Mouse (Mus musculus): ENCODE measurements at regions not wholly inside any gene's neighbourhood (a gene's known extent, or its start where the extent isn't known, plus 50 kb on each side); places are given as distances from the start of the nearest gene placed in this dataset.
"Not testable (repeated sequence)": the region's sequence is repeated elsewhere in the genome, so short reads cannot be mapped to it uniquely, and the experiment has no call there.

DNA sequence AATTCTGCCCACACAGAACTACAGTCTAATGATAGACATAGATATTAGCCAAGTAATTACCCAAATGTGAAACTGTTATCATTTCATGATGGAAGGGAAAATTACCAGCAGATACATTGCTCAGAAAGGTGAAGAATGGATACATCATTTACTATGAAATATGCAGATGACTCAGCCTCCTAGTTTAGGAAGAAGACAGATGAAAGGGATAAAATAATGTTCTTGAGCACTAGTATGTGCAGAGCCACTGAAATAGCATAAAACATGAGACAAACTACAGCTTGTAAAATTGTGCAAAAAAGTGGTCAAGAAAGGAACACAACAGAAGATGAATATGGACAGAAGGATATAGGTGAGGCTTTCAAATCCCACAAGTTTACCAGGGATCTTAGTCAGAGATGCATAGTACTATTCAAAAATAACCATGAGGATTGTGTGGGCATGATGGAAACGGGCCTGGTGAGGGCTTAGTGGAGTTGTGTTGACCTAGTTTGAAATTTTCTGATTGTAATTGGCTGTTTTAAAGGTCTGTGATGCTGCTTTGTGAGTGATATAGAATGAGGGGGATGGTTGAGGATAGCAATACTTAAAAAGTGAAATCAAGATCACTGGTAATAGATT, 883.3 kb downstream of the Dnajb9 start:
- DNase-seq = no peak

GRCm38 (mm10) chr12:43310293-43310692, 899.8 kb downstream of the Dnajb9 start:
- DNase-seq = no peak

GRCm38 (mm10) chr12:43306502-43307051, 903.5 kb downstream of the Dnajb9 start:
- no peak for DNase-seq

- DNase-seq = no peak
Observed at GRCm38 (mm10) chr12:43300504-43300903, 909.6 kb downstream of the Dnajb9 start.

- DNase-seq = no peak
Observed at GRCm38 (mm10) chr12:43280442-43280841, 929.7 kb downstream of the Dnajb9 start.

DNA sequence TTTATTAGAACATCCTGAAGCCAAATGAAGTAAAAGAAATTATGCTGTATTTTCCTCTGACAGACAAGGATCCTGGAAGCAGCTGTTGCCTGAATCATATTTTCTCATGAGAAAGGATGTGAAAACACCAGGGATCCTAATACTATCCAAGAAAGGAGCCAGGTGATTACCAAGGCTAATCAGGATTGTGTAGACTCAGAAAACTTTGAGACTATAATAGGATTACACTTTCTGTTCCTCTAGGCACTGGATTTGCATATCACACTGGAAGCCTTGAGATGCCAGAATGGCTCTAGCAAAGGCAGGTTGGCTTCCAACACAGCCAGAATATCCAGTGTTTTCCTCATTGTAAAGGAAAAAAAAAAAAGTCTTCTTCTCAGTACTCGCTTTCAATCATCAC, 945.1 kb downstream of the Dnajb9 start:
- DNase-seq = peak; percentile 32

DNA sequence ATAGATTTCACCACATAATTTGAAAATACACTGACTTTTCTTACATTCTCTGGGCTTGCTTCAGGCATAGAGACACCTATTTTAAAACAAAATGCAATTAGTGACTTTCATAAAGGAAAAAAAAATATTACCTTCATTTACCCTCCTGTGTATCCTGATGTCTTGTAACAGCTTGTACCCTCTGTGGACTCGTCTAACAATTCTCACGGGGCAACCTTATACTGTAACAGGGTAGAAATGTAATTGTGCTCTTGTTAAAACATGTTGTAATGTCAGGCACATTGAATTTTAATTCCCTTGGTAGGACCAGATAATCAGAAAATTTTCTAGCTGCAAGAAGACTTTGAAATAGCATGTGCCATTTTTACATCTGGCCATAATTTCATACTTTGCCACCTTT, 946.3 kb downstream of the Dnajb9 start:
- DNase-seq = no peak

DNA sequence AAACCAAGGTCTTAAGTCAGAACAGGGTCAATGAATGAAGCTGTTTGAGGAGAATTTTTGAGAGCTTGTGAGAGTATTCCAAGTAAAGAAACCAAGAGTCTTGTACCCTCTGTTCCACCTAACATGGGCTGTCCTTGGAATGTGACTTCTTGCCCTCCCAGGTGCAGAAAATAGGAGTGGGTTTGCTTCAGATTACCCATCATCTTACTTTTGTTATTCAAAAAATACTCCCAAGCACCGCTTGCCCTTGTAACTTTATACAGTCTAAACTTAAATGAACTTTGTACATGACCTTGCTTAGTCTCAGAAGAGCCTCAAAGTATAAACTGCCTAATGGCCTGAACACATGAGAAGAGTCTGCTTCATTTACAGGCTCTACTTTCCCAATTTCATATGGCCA, 984.2 kb downstream of the Dnajb9 start:
- no peak for DNase-seq

GRCm38 (mm10) chr12:43223768-43224435, 986.2 kb downstream of the Dnajb9 start:
- DNase-seq = no peak

- DNase-seq = not testable (repeated sequence)
Observed at GRCm38 (mm10) chr12:43212341-43212740, 997.8 kb downstream of the Dnajb9 start.

- no peak for DNase-seq
Observed at GRCm38 (mm10) chr12:43204589-43204988, 1005.5 kb downstream of the Dnajb9 start.

Measured in retina, postnatal 1 day (tissue).